Mouse (Mus musculus): ENCODE measurements at regions not wholly inside any gene's neighbourhood (a gene's known extent, or its start where the extent isn't known, plus 50 kb on each side); places are given as distances from the start of the nearest gene placed in this dataset.
A peak's percentile ranks its signal among the peaks of the same experiment; 100 is the strongest.

- DNase-seq, result no peak
Measured at GRCm38 (mm10) chr14:78225677-78226076, 82.2 kb downstream of the Tnfsf11 start.

DNA sequence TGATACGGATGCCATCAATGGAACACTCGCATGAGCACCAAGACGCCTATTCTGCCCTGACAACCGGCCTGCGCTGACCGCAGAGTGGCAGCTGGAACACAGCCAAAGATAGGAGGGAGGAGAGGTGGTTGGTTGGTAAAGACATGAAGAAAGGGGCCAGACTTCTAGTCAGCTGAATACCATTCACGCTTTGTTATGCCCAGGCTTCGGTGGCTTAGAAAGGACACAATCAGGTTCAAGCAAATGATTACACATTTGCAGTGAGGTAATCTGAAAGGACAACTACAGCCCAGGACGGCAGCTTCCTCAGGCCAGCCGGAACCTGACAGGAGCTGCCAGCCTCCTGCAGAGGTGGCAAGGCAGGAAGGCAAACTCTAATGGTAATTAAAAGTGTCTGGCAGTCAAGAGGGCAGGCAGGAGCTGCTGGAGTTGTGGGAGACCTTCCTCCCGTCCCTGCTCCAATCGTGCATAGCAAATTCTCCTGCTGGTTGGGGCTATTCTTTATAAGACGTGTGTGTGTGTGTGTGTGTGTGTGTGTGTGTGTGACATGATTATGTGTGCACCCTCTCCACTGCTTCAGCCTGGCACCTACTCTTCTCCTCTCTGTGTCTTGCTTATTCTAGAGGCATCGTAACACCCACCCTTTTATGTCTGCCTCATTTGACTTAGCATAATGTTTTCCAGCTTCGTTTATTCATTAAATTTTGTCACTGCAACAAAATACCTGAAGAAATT, 91.4 kb downstream of the Tnfsf11 start:
- peak; percentile 5 to 28 for DNase-seq

GRCm38 (mm10) chr14:78215491-78215890, 92.4 kb downstream of the Tnfsf11 start:
- DNase-seq, result no peak

DNA sequence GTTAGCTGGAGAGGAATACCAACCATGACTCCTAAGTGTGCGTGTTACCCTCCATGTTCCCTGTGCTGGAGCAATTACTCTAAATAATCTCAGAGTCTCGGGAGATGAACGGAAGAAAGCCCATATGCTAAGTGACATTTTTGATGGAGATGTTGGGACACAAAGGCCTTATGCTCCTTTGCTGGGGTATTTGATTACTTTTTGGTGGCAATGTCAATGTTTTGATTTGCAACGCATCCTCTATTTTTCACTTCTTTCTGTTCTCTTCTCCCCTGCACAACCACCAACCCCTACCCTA, 103.3 kb downstream of the Tnfsf11 start:
- DNase-seq, result no peak

- no peak for DNase-seq
Measured at GRCm38 (mm10) chr14:78203726-78204565, 103.9 kb downstream of the Tnfsf11 start.

DNA sequence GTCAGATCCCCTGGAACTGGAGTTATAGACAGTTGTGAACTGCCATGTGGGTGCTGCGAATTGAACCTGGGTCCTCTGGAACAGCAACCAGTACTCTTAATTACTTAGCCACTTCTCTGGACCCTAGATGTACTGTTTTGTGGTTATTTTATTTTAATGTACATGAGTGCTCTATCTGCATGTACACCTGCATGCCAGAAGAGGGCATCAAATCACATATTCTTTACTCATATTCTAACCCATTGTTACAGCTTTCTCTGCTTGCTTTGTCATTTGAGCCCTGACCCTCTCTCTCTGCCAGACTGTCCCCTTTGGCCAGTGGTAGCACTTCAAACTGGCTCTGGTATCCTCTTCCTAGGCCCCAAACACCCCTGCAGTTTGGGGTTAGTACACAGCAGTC, 105.1 kb downstream of the Tnfsf11 start:
- no peak for DNase-seq

DNA sequence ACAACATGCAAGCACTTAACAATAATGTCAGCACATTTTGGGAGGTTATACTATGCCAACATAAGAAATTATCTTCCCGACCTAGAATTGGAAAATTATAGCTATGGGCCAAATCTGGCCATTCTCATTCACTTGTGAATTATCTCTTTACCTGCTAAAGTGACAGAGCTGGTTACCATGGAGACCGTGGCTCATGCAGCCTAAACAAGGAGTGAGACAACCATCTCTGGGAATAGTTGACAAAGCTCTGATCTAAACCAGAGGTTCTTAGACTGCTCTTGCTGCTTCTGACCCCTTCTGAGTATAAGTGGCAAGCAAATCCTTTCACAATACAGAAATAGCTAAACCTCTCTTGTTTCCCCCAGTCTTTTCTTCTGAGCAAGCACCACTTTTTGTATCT, 108.7 kb upstream of the Fam216b start:
- no peak for DNase-seq

DNA sequence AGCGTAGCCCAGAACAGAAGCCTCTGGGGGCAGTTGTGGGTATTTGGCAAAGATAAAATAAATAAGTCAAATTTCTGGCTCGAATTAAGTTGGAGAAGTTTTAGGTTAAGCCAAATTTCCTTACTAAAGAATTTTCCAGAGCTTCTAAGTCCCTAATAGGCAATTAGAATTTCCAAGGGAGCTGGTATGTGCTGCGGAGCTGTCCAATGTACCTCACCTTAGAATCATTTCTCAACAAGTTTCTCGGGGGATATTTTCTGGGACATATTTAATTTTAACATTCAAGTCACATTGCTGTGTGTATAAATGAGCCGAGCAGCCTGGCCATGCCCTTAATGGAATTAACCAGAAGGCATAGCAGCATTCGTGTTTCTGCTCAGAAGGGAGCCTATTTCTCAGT, 90.8 kb upstream of the Fam216b start:
- DNase-seq, result no peak

GRCm38 (mm10) chr14:78173451-78173850, 84.6 kb upstream of the Fam216b start:
- DNase-seq, result no peak

- DNase-seq, result no peak
Measured at GRCm38 (mm10) chr14:78172956-78173355, 84.1 kb upstream of the Fam216b start.

DNA sequence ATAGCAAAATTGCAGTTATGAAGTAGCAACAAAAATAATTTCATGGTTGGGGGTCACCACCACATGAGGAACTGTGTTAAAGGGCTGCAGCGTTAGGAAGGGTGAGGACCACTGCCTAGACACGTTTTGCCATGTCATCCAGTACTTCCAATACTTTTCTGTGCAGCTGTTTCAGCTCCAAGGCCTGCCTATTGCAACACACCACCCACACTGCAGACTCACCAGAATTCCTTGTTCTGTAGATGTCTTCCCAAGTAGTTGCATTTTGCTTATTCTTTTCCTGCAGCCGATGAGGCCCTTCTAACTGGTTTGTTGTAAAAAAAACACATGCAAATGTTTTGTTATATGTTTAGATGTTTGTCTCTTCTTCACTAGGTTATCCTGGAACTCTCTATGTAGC, 72.0 kb upstream of the Fam216b start:
- DNase-seq, result no peak

DNA sequence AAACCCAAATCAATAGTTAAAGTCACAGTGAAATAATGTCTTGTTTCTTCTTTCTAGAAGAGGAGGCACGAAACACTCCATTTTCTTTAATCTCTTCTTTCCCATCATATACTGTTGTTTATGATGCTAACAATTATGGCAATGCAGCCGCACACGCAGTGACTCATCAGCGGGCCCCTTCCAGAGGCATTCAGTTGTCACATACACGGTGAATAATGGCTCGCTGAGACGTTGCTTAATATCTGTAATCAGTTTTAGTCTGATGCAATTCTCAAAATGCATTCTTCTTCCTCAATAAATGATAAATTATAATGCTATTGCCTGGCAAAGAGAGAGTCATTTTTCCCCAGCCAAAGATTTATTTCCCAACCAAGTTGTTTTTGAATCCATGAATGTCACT, 70.8 kb upstream of the Fam216b start:
- no peak for DNase-seq

- no peak for DNase-seq
Measured at GRCm38 (mm10) chr14:78157660-78158059, 68.9 kb upstream of the Fam216b start.

DNA sequence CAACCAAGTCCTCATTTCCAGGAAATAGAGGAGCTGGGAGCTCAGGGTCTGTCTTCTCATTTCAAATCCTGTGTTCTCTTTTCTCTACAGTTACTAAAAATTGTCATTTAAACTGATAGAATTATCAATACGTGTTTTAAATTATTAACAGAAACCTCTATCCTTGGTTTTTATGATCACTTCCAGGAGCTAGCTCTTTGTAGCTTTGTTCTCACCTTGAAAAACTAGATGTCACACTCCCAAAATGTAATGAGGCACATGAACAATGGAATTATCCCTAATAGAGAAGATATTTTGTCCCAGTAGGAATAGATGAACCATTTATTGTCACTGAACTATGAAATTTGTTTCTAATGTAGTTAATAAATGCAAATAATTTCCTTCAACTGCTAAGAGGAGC, 60.0 kb upstream of the Fam216b start:
- DNase-seq, result no peak

GRCm38 (mm10) chr14:78143751-78144150, 54.9 kb upstream of the Fam216b start:
- no peak for DNase-seq
